Mouse (Mus musculus): ENCODE measurements around the gene Tmem101.
"Not testable (repeated sequence)": the region's sequence is repeated elsewhere in the genome, so short reads cannot be mapped to it uniquely, and the experiment has no call there.

The Tmem101 gene

DNA sequence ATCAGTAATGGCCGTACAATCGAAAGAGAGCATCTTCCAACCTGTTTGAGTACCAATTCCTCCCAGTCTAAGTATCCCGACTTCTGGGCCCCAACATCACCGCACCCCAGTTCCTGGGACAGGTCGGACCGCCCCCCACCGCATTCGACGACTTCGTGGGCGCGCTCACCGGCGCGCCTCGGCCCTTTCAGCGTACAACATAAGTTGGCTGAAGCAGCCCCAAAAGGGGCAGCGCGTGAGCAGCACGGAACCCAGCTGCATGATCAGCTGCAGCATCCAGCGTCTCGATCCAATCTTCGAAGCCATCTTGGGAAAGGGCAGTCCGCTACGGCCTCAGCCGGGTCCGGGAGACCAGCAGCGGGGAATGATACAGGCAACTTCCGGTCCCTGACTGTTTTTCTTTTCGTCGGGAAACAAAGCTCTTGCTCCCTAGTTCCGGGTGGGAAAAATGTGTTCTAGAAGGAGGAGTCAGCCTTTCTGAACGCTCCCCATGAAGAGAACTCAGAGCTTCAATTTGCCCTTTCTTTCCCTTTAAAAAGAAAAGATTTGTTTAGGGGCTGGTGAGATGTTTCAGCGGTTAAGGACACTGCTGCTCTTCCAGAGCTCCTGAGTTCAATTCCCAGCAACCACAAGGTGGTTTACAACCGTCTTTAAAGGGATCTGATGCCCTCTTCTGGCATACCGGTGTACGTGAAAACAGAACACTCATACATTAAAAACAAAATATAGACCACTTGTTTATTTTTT is at the start of gene Tmem101:
Gene Tmem101, minus strand, starts transcription at position 366 of the 747 bp plus-strand sequence.
- DNase-seq = peak; percentile 95

DNA sequence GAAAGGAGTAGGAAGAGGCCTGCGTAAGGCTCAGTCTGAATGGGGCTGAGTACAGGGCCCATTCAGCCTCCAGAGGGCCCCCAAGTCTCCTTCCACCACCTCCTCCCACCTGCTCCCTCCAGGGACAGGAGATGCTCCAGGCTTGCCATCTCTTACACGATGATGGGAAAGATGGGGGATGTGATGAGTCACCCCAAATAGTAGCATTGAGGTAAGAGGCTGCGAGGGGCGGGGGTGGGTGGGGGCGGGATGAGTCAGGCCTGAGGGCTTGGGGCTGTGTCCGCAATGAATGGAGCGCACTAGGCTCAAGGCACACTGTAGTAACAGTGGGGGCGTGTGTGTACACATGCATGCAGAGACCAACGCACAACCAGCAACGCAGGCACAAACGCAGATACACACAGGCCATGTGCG is 45.2 kb upstream of the Tmem101 start:
- no peak for DNase-seq

DNA sequence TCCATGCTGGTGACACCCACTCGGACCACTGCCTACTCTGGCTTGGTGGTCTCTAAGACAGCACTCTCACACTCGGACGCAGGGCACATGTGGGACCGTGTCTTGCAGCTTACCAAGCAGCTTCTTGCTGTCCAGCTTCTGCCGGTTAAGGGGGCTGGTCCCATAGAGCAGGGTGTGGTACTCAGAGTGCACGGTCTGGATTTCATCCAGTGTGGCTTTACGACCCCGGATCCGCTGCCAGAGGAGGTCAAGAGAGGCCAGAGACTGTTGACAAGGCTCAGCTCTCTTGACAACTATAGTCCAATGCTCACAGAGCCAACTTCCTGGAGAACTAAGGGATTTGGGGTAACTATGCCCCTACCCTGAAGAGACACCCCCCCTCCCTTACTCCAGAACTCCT is 43.7 kb upstream of the Tmem101 start:
- peak in 1 of 2 experiments; percentile 56 for DNase-seq

DNA sequence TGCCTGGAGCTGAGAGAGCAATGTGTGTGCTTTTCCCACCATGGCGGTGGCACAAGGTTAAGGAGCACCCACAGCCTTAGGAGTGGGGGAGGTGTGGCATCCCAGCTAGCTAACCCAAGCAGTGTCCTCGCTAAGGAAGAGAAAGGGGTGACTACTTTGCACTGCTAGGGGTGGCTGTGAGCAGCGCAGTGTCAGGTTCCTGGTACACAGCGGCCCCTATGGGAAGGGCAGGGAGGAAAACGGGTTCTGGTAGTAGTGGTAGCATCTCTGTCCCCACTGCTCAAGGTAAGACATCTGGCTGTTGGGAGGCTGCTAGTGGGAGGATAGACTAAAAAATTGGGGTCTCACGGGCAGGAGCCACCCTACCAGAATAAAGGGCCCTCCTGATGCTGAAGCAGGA is 42.0 kb upstream of the Tmem101 start:
- DNase-seq = no peak

DNA sequence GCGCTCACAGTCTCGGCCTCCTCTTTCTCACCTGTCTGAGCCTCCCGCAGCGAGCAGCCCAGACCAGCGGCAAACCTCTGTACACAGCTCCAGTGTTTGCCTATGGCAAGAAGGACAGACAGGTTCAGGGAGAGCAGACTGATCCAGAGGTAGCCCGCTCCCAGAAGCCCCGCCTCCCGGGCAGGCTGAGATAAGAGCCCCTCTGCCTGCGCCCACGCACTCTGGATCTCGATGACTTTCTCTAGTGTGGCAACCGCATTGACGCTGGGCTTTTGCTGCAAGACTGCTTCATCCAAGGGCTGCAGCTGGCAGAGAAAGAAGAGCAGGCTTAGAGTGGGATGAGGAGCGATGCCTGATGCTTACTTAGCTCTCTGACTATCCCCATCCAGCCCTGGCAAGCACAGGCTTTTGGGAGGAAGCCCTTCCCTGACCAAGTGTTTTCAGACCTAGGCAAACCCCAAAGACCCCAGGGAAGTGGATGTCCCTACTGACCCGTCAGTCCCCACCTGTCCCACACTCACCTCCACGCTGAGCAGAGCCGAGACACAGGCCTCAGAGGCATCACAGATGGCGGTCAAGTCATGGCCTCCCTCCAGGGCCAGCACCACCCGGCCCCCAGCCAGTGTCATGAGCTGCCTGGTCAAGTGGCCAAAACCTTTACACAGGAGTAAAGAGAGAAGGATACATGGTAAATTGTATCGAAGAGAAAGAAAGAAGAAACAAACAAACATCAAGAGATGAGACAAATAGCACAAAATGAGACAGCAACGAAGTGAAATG is 40.0 kb upstream of the Tmem101 start:
- no peak for DNase-seq

DNA sequence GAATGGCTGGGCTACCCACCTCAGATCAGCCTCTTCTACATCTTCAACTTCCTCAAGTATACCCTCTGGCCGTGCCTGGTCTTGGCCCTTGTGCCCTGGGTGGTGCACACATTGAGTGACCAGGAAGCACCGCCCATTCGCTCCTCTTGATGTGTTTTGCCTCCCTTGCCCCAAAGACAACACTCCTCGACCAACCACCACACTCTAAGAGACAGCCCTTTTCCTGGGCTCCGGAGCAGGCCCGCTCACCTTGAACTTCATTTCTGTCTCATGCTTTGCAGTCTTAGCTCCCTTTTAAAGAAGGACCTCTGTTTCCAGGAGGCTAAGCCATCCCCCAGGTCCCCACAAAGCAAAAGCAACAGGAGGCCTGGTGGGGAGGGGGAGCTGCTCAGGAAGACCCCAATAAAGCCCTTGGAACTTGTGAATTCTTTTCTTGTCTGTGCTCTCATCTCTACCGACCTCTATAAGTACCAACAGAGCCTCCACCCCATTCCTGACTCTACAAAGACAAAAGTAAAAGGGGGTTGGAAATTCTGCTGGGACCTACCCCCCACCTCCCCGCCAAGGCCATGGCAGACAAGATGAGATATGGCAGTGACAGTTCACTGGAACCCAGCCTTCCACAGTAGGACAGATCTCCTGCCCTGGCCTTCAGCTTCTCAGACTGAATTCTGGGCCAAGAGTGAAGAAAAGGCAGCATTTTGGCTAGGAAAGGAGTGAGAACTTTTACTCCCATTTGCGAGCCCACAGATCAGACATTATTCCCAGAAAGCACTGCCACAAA is 37.6 kb upstream of the Tmem101 start:
- no peak for DNase-seq

DNA sequence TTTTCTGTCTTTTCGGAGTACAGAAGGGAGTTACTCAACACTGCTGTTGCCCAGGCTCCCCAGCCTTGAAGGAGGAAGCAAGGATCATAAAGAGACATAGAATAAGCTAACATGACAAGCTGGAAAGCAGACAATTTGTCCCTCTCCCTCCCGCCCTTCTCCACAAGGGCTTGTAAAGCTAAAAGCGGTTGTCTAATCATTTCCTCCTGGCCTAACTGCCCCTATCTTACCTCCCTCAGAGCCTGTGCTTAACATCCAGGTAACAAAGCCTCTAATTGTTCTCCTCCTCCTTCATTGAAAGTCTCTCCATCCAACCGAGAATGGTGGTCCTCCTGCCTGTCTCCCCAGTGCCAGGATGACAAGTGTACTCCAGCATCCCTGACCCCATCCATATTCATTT is 34.6 kb upstream of the Tmem101 start:
- DNase-seq = no peak

DNA sequence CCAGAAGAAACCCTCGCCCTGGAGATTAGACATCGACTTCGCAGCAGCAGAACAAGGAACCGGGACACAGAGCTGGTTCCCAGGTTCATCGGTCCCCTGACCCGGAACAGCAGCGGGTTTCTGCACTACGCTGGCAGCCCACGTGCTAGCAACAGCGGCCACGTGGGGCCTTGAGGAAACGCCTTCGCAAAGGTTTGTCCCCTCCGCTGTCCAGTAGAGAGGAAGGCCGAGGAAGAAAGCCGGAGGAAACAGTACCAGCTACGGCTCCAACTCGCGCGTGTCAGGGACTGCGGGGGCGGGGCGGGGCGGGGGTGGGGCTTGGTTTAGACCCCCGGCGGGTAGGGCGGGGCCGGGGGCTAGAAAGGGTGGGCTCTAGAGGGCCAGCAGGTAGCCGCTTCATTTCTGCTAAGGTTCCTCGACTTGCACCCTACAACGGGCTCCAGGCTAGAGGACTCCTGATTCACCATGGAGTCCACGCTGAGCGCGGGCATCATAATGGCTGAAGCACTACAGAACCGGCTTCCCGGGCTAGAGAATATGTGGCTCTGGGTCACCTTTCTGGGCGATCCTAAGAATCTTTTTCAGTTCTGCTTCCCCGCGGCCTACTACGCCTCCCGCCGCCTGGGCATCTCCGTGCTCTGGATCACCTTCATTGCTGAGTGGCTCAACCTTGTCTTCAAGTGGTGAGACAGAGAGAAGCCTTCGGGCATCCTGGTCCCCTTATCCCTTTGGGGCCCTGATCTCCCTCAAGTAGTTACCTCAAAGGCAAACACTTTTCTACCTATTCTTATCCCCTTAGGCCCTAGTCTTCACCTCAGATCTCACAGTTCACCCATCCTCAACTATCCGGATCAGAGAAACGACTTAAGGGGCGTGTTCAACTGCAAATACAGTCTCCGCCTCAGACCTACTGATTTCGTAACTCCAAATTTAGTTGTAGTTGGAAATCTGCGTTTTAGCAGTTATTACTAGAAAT is 33.5 kb upstream of the Tmem101 start, which contains the start of gene G6pc3:
Gene G6pc3, plus strand, starts transcription at position 160 of the 976 bp plus-strand sequence.
- DNase-seq = peak; percentile 93 to 95

DNA sequence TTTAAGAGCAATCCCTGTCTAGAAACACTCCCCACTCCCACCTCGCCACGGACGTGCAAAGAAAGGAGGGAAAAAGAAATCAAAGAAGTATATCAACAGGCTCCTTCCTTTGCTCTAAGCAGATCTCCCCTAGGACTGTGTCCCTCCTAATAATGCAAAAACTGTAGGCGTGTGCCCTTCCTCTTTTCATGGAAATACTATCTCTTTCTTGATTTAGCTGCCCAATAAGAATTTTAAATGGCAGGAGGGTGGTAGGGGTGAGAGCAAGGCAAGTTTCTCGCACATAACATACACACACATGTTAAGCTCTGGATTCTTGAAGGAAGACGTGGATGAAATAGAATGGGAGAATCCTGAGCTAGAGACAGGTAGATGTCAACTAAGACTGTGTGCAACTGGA is 32.8 kb upstream of the Tmem101 start:
- no peak for DNase-seq

DNA sequence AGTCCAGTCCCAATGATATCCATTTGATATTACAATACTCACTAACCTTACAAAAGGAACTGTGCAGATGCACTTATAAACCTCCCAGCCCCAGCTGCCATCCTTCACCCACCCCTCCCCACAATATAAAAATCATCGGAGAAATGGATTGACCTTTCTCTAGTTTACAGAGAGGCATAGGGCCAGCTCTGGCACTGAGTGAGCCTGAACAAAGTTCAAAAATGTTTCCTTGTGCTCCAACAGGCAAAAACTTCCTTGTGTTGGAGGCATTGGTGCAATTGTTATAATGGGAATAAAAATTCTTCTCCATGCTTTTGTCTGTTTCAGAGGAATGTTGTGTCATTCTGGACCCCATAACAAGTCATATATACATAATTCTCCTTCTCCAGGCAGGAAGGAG is 30.0 kb upstream of the Tmem101 start:
- DNase-seq = no peak

DNA sequence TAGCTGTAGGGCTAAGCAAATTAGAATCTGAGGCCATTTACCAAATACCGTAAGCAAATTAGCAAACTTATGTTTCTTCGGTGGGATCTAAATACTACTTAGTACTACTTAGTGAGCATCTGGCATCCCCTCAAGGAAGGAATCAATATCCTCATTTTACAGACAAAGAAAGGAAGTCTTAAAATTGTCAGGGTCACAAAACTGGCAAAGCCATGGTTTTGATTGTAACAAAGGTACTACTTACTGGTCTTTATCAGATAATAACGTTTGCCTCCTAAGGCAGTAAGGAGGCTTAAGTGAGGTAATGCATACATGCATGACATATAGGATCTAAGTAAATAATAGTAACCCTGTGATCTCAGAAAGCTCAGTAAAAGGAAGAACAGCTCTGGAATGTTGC is 29.5 kb upstream of the Tmem101 start:
- no peak for DNase-seq

DNA sequence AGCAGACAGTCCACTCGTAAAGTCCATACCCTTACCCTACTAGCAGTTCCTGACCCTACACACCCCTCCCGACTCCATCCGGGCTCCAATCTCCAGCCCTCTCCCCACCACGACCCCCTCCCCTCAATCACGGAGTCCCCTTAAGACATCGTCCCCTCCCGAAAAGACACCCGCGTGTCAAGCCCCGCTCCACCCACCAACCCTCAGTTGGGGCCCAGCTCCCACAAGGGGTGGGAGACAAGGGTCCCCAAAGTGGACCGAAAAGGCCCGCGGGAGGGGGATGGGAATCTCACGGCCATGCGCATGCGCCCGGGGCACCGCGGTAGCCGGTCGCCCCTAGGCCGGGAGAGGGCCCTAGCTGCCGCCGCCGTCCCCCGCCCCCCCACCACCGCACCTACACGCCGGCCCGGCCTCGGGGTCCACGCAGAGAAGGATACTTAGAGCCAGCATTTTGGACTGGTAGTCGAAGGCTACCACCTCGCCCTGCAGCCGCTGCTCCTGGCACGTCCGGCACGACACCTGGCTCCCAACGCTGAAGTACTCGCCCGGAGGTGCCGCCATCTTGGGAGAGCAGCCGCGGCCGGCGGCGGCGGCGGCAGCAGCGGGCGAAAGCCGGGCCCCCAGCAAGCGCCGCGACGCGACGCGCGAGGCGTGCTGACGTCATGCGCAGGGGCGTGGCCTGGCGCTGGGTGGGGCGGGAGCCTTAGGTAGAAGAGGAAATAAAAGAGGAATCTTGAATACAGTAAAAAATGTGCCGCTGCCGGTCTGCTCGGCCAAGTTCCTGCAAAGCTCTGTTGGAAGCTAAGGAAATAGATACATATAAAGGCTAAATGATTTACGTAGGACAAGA is 28.7 kb upstream of the Tmem101 start, which contains the start of gene Lsm12:
Gene Lsm12, minus strand, starts transcription at position 651 of the 850 bp plus-strand sequence.
- DNase-seq = peak; percentile 98 to 99

DNA sequence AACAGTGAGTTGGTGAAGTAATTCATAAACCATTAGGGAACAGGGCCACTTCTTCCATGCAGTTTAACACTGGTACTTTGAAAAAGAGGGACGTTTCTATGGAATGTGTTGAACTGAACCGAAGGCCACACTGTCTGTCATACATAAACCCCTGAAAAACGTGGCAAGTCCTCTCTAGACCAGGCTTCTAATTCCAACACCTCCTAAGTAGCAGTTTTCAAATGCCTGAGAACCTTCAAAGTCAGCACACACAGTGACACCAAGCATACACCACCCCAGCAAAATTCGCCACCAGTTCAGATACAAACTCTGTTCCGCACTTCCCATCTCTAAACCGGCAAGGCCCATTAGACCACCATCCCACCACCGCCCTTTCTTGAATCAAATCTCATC is 28.0 kb upstream of the Tmem101 start:
- no peak for DNase-seq

DNA sequence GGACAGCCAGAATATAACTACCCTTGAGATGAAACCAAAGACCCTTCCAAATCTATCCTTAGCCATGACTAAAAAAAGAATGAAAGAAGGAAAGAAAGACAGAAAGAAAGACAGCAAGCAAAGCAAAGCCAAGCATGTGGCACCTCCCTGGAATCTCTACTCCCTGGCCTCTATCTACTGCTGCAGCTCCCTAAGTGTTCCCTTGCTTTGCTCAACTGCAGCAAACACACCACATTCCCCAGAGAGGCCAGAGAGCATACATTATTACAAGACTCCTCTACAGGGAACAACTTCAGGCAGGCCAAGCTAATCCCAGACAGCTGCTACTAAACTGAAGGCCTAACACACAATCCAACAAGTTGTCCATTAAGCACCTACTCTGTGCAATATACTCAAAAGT is 23.6 kb upstream of the Tmem101 start:
- no peak for DNase-seq

DNA sequence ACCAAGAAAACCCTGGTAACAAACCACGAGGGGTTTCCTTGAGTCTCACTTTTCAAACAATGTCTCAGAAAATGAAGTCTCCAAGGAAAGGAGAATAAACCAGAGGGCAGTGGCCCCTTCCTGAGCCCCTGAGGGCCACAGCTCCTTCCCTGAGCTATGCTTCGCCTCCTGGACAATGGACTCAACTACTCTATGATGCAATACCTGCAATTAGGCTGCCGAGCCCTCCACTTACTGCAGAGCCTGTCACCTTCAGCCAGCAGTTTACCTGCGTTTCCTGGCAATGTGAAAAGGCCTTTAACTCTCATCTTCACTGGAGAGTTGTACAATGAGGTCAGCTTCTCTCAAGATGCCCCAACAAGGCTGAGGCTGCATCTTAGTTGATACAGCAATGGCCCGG is 12.5 kb upstream of the Tmem101 start:
- no peak for DNase-seq

DNA sequence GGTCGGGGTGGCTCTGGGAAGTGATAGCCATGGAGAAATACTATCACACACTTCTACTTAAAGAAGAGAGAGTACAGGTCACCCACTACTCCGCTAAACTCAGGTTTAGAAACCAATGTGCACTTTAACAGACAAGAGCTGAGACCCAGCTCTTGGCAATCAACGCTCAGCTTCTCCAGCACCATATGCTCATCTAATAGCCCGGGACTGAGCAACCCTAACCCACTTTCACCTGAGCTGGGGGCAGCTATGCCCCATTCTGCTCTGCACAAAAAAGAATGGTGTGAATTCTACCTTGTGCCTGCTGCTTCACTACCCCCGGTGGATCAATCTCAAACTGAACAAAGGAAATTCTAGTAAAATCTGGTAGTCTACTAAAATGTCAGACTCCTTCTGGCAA is 11.3 kb upstream of the Tmem101 start:
- no peak for DNase-seq

DNA sequence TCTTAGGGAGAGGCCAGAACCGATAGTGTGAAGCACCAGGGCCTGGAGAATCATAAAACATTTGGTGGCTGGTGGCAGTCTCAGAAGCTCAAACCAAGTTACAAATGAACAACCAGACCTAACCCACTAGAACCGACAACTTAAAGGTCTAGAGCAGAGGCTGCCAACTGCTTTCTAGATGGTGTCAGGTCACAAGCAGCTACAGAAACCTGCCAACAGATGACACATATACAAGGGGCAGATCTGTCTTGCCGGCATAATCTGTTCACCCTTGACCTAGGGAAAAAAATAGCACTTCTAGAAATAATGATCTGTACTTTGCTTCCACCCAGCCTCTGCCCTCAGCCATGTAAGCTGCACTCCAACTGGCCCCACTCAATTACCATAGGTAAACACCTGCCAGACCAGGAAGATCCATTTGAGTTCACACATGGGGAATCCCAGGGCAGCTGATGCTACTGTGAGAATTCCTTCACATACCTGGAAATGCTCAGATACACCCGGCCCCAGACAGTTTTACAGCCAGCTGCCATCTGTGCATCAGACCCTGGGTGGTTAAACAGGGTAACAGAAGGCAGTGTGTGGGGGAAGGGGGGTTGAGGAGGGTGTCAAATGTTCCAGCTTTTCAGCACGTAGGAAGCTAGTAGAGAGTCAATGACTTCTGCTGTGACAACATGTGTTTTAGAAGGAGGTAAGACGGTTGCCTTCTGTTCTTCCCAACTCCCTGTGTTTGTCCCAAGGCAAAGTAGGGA is 9.9 kb upstream of the Tmem101 start:
- DNase-seq = no peak

DNA sequence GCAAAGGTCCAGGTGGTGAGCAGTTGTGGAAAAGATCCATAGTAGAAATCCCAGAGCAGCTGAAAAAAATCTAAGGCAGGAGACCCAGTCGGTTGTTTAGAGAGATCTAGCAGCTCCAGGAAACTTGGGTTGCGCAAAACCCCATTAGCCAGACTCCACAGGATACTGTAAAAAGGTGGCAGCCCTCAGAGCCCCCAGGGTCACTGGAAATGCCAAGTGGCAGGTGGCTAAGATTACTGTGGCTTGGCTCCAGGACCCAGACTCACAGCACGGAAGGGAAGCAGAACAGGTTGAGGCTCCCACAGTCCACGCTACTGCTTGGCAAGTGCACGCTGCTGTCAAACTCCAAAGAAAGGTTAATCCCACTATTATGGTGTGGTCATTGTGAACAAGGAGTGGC is 3.6 kb upstream of the Tmem101 start:
- no peak for DNase-seq

DNA sequence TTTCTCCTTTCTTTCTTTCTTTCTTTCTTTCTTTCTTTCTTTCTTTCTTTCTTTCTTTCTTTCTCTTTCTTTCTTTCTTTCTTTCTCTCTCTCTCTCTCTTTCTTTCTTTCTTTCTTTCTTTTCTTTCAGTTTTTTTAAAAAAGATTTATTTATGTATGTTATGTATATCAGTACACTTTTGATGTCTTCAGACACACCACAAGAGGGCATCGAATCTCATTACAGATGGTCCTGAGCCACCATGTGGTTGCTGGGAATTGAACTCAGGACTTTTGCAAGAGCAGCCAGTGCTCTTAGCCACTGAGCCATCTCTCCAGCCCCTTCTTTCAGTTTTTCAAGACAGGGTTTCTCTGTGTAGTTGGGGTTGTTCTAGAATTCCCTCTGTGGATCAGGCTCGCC is 1.8 kb upstream of the Tmem101 start:
- DNase-seq = not testable (repeated sequence)

DNA sequence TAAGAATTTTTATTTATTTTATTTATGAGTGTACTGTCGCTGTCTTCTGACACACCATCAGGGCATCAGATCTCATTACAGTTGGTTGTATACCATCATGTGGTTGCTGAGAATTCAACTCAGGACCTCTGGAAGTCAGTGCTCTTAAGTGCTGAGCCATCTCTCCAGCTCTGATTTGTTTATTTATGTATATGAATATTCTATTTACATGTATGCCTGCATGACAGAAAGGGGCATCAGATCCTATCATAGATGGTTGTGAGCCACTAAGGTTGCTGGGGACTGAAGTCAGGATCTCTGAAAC is 534 bp upstream of the Tmem101 start:
- no peak for DNase-seq
